Mouse (Mus musculus): ENCODE data around the gene Gm128.

DNA sequence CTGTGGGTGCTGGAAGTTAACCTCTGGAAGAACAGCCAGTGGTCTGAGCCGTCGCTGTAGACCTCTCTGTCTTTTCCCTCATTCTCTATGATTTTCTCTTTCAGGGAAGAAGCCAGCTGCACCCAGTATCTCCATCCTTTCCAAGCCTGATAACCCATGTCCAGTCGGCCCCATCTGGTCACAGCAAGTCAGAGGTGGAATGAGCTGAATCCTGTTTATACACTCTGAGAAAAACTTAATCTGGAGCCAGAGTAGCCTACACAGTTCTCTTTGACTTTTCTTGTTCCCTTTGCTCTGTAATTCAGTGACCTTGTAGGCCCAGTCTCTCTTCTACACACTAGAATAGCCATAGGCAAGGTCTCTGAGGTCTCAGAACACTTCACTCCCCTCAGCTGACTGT is 46.1 kb upstream of the Gm128 start:
- TF ChIP-seq CTCF (IDR thresholded peaks at IDR 0.05; ENCODE audit: low read depth) = no peak
- no peak for TF ChIP-seq EP300 (IDR thresholded peaks at IDR 0.05; ENCODE audit: low read depth)

All from liver, postnatal 0 days (tissue).